Mouse (Mus musculus): ENCODE measurements around the gene Cdh3. TPM values are rescaled to one million over a fixed set of nuclear protein-coding genes. Genes with fewer than 3 reads are reported as not detected.

Cdh3 gene
- polyA plus RNA-seq (2017; shearing (Covaris generic)): not detected

GRCm38 (mm10) chr8:106510365-106510975, at the start of gene Cdh3:
Cdh3 (plus strand) TSS chr8:106510891.

GRCm38 (mm10) chr8:106500018-106500685, 10.5 kb upstream of the Cdh3 start, which contains the start of gene 6030452D12Rik:
6030452D12Rik (plus strand) TSS chr8:106500522.

GRCm38 (mm10) chr8:106573168-106573567, 62.5 kb downstream of the Cdh3 start, which contains the start of gene Gm10073:
Gm10073 (minus strand) TSS chr8:106573461.

DNA sequence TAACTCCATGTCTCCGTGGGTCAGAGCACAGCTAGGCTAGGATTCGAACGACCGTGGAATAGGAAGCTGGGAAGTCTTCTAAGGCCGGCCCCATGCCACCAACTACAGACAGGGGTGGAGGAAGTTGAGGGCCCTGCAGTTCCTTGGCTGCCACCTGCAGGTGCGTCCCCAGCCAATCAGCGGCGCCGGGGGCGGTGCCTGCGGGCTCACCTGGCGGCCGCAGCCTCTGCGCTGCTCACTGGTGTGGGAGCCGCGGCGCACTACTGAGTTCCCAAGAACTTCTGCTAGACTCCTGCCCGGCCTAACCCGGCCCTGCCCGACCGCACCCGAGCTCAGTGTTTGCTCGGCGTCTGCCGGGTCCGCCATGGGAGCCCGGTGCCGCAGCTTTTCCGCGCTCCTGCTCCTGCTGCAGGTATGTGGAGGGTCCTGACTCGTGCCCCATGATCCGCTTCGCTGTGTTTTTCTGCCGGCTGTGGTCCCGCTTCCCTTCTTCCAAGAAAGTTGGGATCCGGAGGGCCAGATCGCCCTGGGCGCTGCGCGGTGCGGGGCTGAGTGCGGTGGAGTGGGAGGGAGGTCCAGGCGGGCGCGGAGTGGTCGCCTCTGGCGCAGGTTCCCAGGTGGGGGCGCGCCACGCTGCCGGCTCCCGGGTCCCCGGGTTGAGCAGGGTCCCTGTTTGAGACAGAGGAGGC, 92.6 kb downstream of the Cdh3 start, which contains the start of gene Cdh1:
Gene Cdh1 (plus strand): TSS at position 221 of the 689 bp plus-strand sequence.

Other genes with a start within 250 kb of the Cdh3 start
- not detected for gene Smpd3, start 172.9 kb upstream of the Cdh3 start, polyA plus RNA-seq (2017; shearing (Covaris generic))
- 9.2 TPM for gene Zfp90, start 95.6 kb upstream of the Cdh3 start, polyA plus RNA-seq (2017; shearing (Covaris generic))
- not detected for gene 6030452D12Rik, start 10.4 kb upstream of the Cdh3 start, polyA plus RNA-seq (2017; shearing (Covaris generic))
- gene Gm10073, start 62.6 kb downstream of the Cdh3 start, polyA plus RNA-seq (2017; shearing (Covaris generic)): 7.9 TPM
- 0.56 TPM for gene Cdh1, start 92.5 kb downstream of the Cdh3 start, polyA plus RNA-seq (2017; shearing (Covaris generic))
- gene Tango6, start 172.2 kb downstream of the Cdh3 start, polyA plus RNA-seq (2017; shearing (Covaris generic)): 13.8 TPM

Data from CD4-positive, CD25-positive, alpha-beta regulatory T cell, adult 9 weeks (primary cell).